Mouse (Mus musculus): ENCODE data around the gene Fshr. TPM values are rescaled to one million over a fixed set of nuclear protein-coding genes. Genes with fewer than 3 reads are reported as not detected.

The Fshr gene
- polyA plus RNA-seq (2014; fragmentation: Illumina TruSeq; extraction: RNeasy Lipid Tissue Mini Kit (QIAGEN cat#74804); ENCODE audit: low read depth, low replicate concordance) = not detected

GRCm38 (mm10) chr17:89200575-89200974 lies at the start of gene Fshr:
Fshr (minus strand) TSS chr17:89200675.

